Mouse (Mus musculus) cerebellum, adult 2 months (tissue): ENCODE measurements at regions not wholly inside any gene's neighbourhood (a gene's known extent, or its start where the extent isn't known, plus 50 kb on each side); places are given as distances from the start of the nearest gene placed in this dataset.

Experiments
- DNase-seq, 2 experiments: peaks; one replicate each; pipeline ENCODE4 v3.0.0; 2021
- H3K27ac ChIP-seq: fragments of 200-500 bp; 2 replicates; pipeline ENCODE4 v1.5.1; 2012; ENCODE audit warnings: low read length, control low read depth, inconsistent platforms; ENCODE audit not compliant: insufficient read depth
- H3K27me3 ChIP-seq: fragments of 200-500 bp; 2 replicates; pipeline ENCODE4 v1.6.1; 2012; ENCODE audit warnings: inconsistent platforms, mild to moderate bottlenecking, low read length, moderate library complexity; ENCODE audit not compliant: control insufficient read depth, insufficient read depth
- H3K4me1 ChIP-seq: fragments of 200-500 bp; 2 replicates; pipeline ENCODE4 v1.6.1; 2011; ENCODE audit warnings: low read length; ENCODE audit not compliant: control insufficient read depth, insufficient read depth
- H3K4me3 ChIP-seq: fragments of 200-500 bp; replicated peaks from 2 replicates; pipeline ENCODE3; 2011; ENCODE audit warnings: mild to moderate bottlenecking, low read depth, low read length, control low read depth; ENCODE audit not compliant: insufficient read depth
- CTCF ChIP-seq: fragments of 200-500 bp; IDR thresholded peaks from 2 replicates; pipeline ENCODE4 v1.5.1; 2011; ENCODE audit warnings: low read depth, mild to moderate bottlenecking, control low read depth, low read length, moderate library complexity, borderline replicate concordance; ENCODE audit not compliant: insufficient read depth
- POLR2A ChIP-seq: fragments of 200-500 bp; IDR thresholded peaks from 2 replicates; pipeline ENCODE4 v1.6.1; 2011; ENCODE audit warnings: low read length, control low read depth, borderline replicate concordance; ENCODE audit not compliant: insufficient read depth
- WGBS: fragments of 180-500 bp; shearing (Covaris S2); methylation state at CpG from one replicate; pipeline ENCODE4 v1.1.7; 2018; 5-methylcytosine and 5-hydroxymethylcytosine counted together

GRCm38 (mm10) chr2:171640478-171640877, 402.8 kb downstream of the Cbln4 start:
- no peak for TF ChIP-seq POLR2A
- no peak for TF ChIP-seq CTCF
- no peak for DNase-seq
- Histone ChIP-seq H3K27ac (no peak overlapping the region), H3K4me1 (no peaks in the 10 kb centered on the region), H3K27me3 (no peaks in the 10 kb centered on the region), H3K4me3 (no peak overlapping the region)
- whole genome bisulfite sequencing, result 79% methylated on average over 9 of the region's 9 CpGs

DNA sequence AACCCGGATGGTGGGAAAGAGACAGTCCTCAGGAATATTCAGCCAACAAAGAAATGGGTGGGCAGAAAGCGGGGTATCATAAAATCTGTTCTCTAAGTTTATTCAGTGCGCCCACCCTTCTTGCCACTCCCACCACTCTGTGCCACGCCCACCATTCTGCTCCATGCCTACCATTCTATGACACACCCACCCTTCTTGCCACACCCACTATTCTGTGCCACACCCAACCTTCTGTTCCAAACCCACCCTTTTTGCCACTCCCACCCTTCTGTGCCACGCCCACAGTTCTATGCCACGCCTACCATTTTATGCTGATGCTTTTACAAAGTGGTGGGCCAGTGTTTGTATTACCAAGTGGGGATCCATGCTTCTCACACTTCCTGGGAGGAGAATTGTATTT, 404.3 kb downstream of the Cbln4 start:
- H3K27me3 ChIP-seq, result no peaks in the 10 kb centered on the region; the same call in 1 of the 2 replicates
- WGBS, result 95% methylated on average over 6 of the region's 6 CpGs
- H3K4me3 ChIP-seq, result no peak overlapping the region
- H3K4me1 ChIP-seq, result no peaks in the 10 kb centered on the region
- H3K27ac ChIP-seq, result no peak overlapping the region
- TF ChIP-seq CTCF (no peak), POLR2A (no peak)
- DNase-seq, result no peak

DNA sequence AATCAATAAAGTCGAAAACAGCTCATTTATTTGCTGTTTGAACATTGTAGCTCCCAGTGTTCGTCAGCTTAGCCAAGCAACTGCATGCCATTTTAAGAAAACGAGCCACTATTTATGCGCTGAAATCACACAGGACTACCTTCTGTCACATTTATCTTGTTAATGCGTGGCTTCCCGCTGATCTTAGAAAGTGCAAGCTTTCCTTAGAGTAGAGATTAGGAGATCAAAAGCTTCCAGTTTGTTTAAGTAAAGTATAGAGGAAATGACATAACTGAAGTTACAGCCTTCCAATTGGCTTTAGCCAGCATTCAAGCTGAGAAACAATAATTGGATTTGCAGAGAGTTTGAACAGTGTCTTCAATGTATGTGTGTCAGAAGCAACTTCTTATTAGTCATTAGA, 406.4 kb downstream of the Cbln4 start:
- no peak overlapping the region for H3K4me3 ChIP-seq
- no peak overlapping the region for H3K27ac ChIP-seq
- 55% methylated on average over 6 of the region's 6 CpGs for WGBS
- H3K4me1 ChIP-seq, result no peaks in the 10 kb centered on the region
- TF ChIP-seq POLR2A (no peak), CTCF (no peak)
- no peaks in the 10 kb centered on the region; the same call in 1 of the 2 replicates for H3K27me3 ChIP-seq
- DNase-seq, result no peak

DNA sequence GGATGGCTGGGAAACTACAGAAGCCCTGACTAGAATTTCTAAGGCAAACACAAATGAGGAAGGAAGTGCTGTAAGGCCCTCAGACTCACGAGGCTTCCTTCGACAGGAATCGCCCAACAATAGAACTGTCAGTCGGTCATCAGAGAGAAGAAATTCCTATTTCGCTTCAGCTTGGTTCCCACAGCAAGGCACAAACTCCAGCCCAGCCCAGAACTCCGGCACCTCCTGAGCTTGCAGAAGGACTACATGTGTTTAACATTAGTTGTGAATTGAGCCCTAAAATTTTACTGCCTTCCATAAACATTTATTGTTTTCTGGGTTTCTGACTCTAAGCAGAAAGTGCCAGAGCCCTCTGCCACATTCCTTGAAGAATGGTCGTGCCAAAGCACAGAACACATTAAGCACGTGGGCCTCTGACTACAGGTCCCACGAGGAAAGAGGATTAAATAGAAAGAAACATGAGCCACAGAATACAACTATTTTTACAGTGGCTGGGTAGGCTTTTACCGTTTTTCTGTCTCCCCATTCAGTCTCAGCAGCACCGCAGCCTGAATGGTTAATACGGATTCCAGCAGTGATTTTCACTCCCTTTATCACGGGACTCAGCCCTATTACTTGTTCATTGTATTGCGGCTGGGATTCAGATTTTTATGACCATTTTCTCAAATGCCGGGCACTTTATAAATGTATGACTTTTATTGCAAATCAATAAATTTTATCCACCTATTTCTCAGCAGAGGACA, 409.7 kb downstream of the Cbln4 start:
- H3K4me3 ChIP-seq, result no peak overlapping the region
- H3K27ac ChIP-seq, result no peak overlapping the region
- TF ChIP-seq CTCF (no peak), POLR2A (no peak)
- H3K27me3 ChIP-seq, result no peaks in the 10 kb centered on the region; the same call in 1 of the 2 replicates
- no peaks in the 10 kb centered on the region for H3K4me1 ChIP-seq
- no peak for DNase-seq
- WGBS, result 36% methylated on average over 15 of the region's 15 CpGs

GRCm38 (mm10) chr2:171630101-171630715, 413.1 kb downstream of the Cbln4 start:
- no peak for DNase-seq
- Histone ChIP-seq H3K4me1 (no peaks in the 10 kb centered on the region), H3K4me3 (no peak overlapping the region), H3K27ac (no peak overlapping the region), H3K27me3 (no peaks in the 10 kb centered on the region; the same call in 1 of the 2 replicates)
- WGBS, result 91% methylated on average over 9 of the region's 9 CpGs
- TF ChIP-seq POLR2A (no peak), CTCF (no peak)

- Histone ChIP-seq H3K4me1 (no peaks in the 10 kb centered on the region), H3K27ac (no peak overlapping the region), H3K27me3 (no peaks in the 10 kb centered on the region), H3K4me3 (no peak overlapping the region)
- TF ChIP-seq CTCF (no peak), POLR2A (no peak)
- DNase-seq, result no peak
- 94% methylated on average over 10 of the region's 10 CpGs for WGBS
Measured at GRCm38 (mm10) chr2:171628182-171628850, 414.9 kb downstream of the Cbln4 start.

GRCm38 (mm10) chr2:171620668-171621067, 422.6 kb downstream of the Cbln4 start:
- TF ChIP-seq POLR2A, result no peak
- no peak for TF ChIP-seq CTCF
- H3K27ac ChIP-seq, result no peak overlapping the region
- H3K4me3 ChIP-seq, result no peak overlapping the region
- DNase-seq, result no peak
- H3K4me1 ChIP-seq, result no peaks in the 10 kb centered on the region
- no peaks in the 10 kb centered on the region for H3K27me3 ChIP-seq
- WGBS, result 72% methylated on average over 5 of the region's 5 CpGs
